Mouse (Mus musculus): ENCODE measurements around the gene Nphp4. TPM values are rescaled to one million over a fixed set of nuclear protein-coding genes. Genes with fewer than 3 reads are reported as not detected.

Gene Nphp4
- polyA plus RNA-seq, 1 experiment = 2.2 TPM

DNA sequence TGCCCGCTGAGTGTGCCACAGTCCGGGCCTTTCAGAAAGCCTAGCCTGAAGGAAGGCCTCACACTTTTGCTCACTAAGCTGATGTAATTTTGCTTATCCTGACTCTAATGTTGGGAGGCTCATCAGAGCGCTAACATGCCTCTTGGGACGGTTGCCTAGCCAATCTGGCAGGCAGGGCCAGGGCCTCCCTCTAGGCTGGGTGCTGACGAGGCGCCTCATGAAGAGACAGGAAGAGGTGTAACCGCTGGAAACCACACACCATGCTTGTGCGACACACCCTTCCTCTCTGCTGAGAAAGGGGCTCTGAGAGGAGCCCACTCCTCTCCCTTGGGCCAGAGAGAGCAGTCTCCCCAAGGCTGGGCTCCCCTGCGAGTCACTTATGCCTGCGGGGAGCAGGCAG is 30.3 kb upstream of the Nphp4 start:
- Histone ChIP-seq H3K4me1 (ENCODE audit: control insufficient read depth, insufficient read depth, low read length) (no peaks in the 10 kb centered on the region), H3K27me3 (replicated peaks; ENCODE audit: control insufficient read depth, insufficient read depth, low read length) (no peaks in the 10 kb centered on the region), H3K4me3 (ENCODE audit: insufficient read depth, low read depth, low read length) (no peak overlapping the region), H3K27ac (ENCODE audit: insufficient read depth, low read depth, low read length) (no peak overlapping the region), H3K36me3 (ENCODE audit: control insufficient read depth, insufficient read depth, low read length) (no peaks in the 10 kb centered on the region)
- TF ChIP-seq CTCF (conservative IDR thresholded peaks at IDR 0.05; ENCODE audit: insufficient read depth, insufficient read length, low read depth, low read length) = no peak
- no peak for TF ChIP-seq POLR2A (IDR thresholded peaks at IDR 0.05; ENCODE audit: low read depth, low read length)
- no peak for DNase-seq
- WGBS = 81% methylated on average over 10 of the region's 10 CpGs

DNA sequence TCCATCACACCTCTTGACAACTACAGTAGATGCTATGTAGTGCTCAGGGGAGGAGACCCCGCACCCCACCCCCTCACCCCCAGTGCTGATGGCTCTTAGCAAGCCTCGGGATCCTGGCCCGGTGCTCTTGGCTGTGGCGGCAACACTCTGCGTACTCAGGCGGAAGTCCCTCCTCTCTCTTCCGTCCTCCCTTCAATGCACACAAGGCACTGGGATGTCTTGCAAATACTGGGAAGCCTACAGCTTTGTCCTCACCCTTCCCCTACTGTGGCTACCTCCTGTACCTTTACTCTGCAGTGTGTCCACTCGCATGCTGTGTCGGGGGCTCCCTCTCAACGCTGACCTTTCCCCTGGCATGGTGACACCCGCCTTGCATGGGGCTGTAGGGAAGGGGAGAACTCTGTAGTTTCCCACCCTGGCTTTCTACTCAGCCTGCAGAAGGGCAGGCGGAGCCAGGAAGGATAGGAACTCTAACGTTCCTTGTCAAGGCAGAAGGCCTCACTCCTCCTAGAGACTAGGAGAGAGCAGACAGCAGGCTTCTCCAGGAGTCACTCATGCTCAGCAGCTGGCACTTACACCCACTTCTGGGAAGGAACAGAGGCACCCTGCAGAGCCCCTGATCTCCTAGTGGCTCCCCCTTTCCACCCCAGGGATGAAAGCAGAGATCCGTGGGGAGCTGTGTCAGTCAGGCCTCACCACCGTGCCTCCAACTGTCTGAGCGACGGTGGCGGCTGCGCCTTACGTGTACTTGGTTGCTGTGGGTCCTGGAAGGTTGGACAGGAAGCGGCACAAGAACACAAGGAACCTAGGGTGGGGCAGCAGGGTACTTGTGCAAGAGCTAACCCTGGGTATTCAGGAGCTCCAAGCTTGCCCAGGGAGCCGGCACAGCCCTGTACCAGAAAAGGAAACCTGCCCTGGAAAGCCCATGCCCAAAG is 28.5 kb upstream of the Nphp4 start:
- no peak for TF ChIP-seq POLR2A (IDR thresholded peaks at IDR 0.05; ENCODE audit: low read depth, low read length)
- no peak for TF ChIP-seq CTCF (conservative IDR thresholded peaks at IDR 0.05; ENCODE audit: insufficient read depth, insufficient read length, low read depth, low read length)
- no peak overlapping the region for H3K4me3 ChIP-seq (ENCODE audit: insufficient read depth, low read depth, low read length)

DNA sequence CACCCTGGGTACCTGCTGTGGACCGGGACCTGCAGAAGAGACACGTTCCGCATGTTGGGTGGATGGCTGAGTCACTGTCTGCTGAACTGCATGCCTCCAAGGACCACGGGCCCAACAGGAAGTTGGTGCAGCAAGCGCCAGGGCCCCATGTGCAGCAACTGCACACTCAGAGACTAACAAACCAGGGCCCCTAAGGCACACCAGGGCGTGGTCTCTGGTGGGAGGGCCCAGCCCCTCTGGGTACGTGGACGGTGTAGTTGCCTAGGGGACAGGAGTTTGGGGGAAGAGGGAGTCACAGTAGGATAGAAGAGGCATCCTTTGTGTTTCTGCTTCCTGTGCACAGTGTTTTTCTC is 27.9 kb upstream of the Nphp4 start:
- no peaks in the 10 kb centered on the region for H3K4me1 ChIP-seq (ENCODE audit: control insufficient read depth, insufficient read depth, low read length)
- H3K36me3 ChIP-seq (ENCODE audit: control insufficient read depth, insufficient read depth, low read length) = no peaks in the 10 kb centered on the region
- no peak overlapping the region for H3K27ac ChIP-seq (ENCODE audit: insufficient read depth, low read depth, low read length)
- 54% methylated on average over 8 of the region's 8 CpGs for WGBS
- DNase-seq = no peak
- no peak overlapping the region for H3K4me3 ChIP-seq (ENCODE audit: insufficient read depth, low read depth, low read length)
- TF ChIP-seq CTCF (conservative IDR thresholded peaks at IDR 0.05; ENCODE audit: insufficient read depth, insufficient read length, low read depth, low read length) = no peak
- TF ChIP-seq POLR2A (IDR thresholded peaks at IDR 0.05; ENCODE audit: low read depth, low read length) = no peak
- H3K27me3 ChIP-seq (replicated peaks; ENCODE audit: control insufficient read depth, insufficient read depth, low read length) = no peaks in the 10 kb centered on the region

More for the DNA sequence above, 28.5 kb upstream of the Nphp4 start:
- Histone ChIP-seq H3K36me3 (ENCODE audit: control insufficient read depth, insufficient read depth, low read length) (no peaks in the 10 kb centered on the region), H3K27ac (ENCODE audit: insufficient read depth, low read depth, low read length) (no peak overlapping the region), H3K27me3 (replicated peaks; ENCODE audit: control insufficient read depth, insufficient read depth, low read length) (no peaks in the 10 kb centered on the region), H3K4me1 (ENCODE audit: control insufficient read depth, insufficient read depth, low read length) (no peaks in the 10 kb centered on the region)
- 74% methylated on average over 22 of the region's 22 CpGs for WGBS
- no peak for DNase-seq

DNA sequence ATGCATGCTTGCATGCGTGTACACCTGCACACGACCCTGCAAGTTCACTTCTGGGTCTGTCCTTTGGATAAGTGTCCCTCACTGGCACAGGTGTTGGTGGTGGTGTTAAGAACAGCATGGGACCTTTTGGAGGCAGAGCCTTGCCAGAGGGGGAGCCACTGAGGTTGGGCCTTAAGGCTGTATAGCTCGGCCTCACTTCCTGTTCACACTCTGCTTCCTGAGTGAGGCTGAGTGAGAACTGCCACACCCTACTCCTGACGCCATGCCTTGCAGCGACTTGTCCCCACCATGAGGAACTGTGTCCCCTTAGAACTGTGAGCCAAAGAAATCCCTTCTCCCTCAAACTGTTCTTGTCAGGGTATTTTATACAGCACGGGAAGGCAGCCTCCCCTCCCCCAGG is 25.1 kb upstream of the Nphp4 start:
- Histone ChIP-seq H3K27ac (ENCODE audit: insufficient read depth, low read depth, low read length) (no peak overlapping the region), H3K27me3 (replicated peaks; ENCODE audit: control insufficient read depth, insufficient read depth, low read length) (no peaks in the 10 kb centered on the region), H3K36me3 (ENCODE audit: control insufficient read depth, insufficient read depth, low read length) (no peaks in the 10 kb centered on the region), H3K4me1 (ENCODE audit: control insufficient read depth, insufficient read depth, low read length) (no peaks in the 10 kb centered on the region), H3K4me3 (ENCODE audit: insufficient read depth, low read depth, low read length) (no peak overlapping the region)
- no peak for TF ChIP-seq CTCF (conservative IDR thresholded peaks at IDR 0.05; ENCODE audit: insufficient read depth, insufficient read length, low read depth, low read length)
- no peak for DNase-seq
- WGBS = 83% methylated on average over 6 of the region's 6 CpGs

DNA sequence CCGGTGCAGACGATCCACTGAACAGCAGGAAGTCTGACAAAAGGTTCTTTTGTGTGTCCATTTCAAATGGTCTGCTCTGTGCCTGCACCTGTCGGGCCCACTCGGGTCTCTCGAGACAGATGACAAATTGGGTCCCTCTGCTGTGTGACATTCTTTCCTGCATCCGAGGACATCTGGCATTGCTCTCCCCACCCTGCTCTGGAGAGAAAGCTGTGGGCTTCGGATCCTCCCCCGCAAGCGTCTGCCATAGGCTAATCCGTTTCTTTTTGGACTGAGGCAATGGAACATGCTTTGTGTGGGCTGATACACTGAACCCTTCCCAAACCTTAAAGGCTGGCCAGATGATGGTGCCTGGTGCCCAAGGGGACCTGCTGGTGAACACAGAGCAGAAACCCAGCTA is 23.4 kb upstream of the Nphp4 start:
- 33% methylated on average over 10 of the region's 10 CpGs for WGBS
- no peak overlapping the region for H3K27ac ChIP-seq (ENCODE audit: insufficient read depth, low read depth, low read length)
- H3K27me3 ChIP-seq (replicated peaks; ENCODE audit: control insufficient read depth, insufficient read depth, low read length) = no peaks in the 10 kb centered on the region
- H3K4me3 ChIP-seq (ENCODE audit: insufficient read depth, low read depth, low read length) = no peak overlapping the region
- no peak for TF ChIP-seq POLR2A (IDR thresholded peaks at IDR 0.05; ENCODE audit: low read depth, low read length)
- TF ChIP-seq CTCF (conservative IDR thresholded peaks at IDR 0.05; ENCODE audit: insufficient read depth, insufficient read length, low read depth, low read length) = no peak
- H3K4me1 ChIP-seq (ENCODE audit: control insufficient read depth, insufficient read depth, low read length) = no peaks in the 10 kb centered on the region
- H3K36me3 ChIP-seq (ENCODE audit: control insufficient read depth, insufficient read depth, low read length) = no peaks in the 10 kb centered on the region
- DNase-seq = no peak

DNA sequence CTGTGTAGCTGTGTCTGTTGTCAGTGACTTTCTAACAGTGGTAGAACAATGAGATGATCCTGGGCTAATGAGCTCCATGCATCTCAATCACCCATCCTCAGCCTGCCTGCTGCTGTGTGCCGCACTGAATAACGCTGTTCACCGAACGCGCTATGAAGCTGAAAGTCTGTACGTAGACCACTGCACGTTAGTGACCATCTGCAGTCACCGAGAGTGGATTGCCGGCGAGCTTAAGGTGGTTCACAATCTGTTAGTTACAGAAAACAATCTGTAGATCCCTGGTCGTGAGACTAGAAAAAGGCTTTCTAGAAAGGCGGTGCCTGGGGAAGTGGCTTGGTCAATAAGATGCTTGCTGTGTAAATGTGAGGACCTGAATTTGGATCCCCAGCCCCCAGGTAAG is 22.4 kb upstream of the Nphp4 start:
- Histone ChIP-seq H3K4me3 (ENCODE audit: insufficient read depth, low read depth, low read length) (no peak overlapping the region), H3K27ac (ENCODE audit: insufficient read depth, low read depth, low read length) (no peak overlapping the region), H3K36me3 (ENCODE audit: control insufficient read depth, insufficient read depth, low read length) (no peaks in the 10 kb centered on the region), H3K27me3 (replicated peaks; ENCODE audit: control insufficient read depth, insufficient read depth, low read length) (no peaks in the 10 kb centered on the region), H3K4me1 (ENCODE audit: control insufficient read depth, insufficient read depth, low read length) (no peaks in the 10 kb centered on the region)
- TF ChIP-seq CTCF (conservative IDR thresholded peaks at IDR 0.05; ENCODE audit: insufficient read depth, insufficient read length, low read depth, low read length) (no peak), POLR2A (IDR thresholded peaks at IDR 0.05; ENCODE audit: low read depth, low read length) (no peak)
- DNase-seq = no peak
- 91% methylated on average over 12 of the region's 12 CpGs for WGBS

DNA sequence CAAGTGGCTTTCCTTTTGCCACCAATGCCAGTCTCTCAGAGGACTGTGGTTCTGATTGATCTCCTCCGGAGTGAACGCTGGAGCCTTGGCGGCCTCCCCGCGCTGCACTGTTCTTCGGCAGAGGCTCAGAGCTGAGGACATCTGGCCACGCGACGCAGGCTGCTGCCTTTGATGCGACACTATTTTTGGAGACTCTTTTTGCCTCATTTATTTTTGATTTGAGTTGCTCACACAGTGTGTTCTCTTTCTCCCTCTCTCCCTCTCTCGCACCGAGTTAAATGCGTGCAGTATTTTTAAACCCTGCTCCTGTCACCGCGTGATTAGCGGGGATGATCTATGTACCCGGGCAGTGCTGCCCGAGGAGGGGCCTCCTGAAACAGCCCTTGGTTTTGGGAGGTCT is 19.9 kb upstream of the Nphp4 start:
- Histone ChIP-seq H3K36me3 (ENCODE audit: control insufficient read depth, insufficient read depth, low read length) (no peaks in the 10 kb centered on the region), H3K4me3 (ENCODE audit: insufficient read depth, low read depth, low read length) (no peak overlapping the region), H3K4me1 (ENCODE audit: control insufficient read depth, insufficient read depth, low read length) (no peaks in the 10 kb centered on the region), H3K27ac (ENCODE audit: insufficient read depth, low read depth, low read length) (no peak overlapping the region), H3K27me3 (replicated peaks; ENCODE audit: control insufficient read depth, insufficient read depth, low read length) (no peaks in the 10 kb centered on the region)
- no peak for DNase-seq
- TF ChIP-seq POLR2A (IDR thresholded peaks at IDR 0.05; ENCODE audit: low read depth, low read length) (no peak), CTCF (conservative IDR thresholded peaks at IDR 0.05; ENCODE audit: insufficient read depth, insufficient read length, low read depth, low read length) (no peak)
- WGBS = 55% methylated on average over 18 of the region's 18 CpGs
